Comparison of ENCODE assay signal across 8 mouse cellular contexts in genomic region chr11:96075177-96075508, GRCm38 (mm10). TPM values are rescaled to one million over a fixed set of nuclear protein-coding genes. Genes with fewer than 3 reads are reported as not detected.
DNase-seq lines count a peak whose midpoint lies in the region; ATAC-seq lines count a peak whose summit lies in the region.

No protein-coding gene starts in this region.

- H3K9me3 ChIP-seq in limb, embryonic 15.5 days: no peaks in the 10 kb centered on the region
- no peaks in the 10 kb centered on the region for H3K9me3 ChIP-seq in stomach, embryonic 14.5 days (ENCODE audit: control insufficient read depth, low read depth, low read length)

- H3K4me2 ChIP-seq in limb, embryonic 15.5 days: peak overlapping the region; percentile 79
- H3K4me2 ChIP-seq in stomach, embryonic 14.5 days (replicated peaks; ENCODE audit: low read depth, low read length): peak overlapping the region; percentile 65

- H3K27ac ChIP-seq in limb, embryonic 15.5 days: peak overlapping the region; percentile 76
- H3K27ac ChIP-seq in stomach, embryonic 14.5 days (ENCODE audit: low read length): peak overlapping the region; percentile 74; the same call in 1 of the 2 replicates

- peaks cover 28% of the 10 kb centered on the region for H3K36me3 ChIP-seq in limb, embryonic 15.5 days
- peaks cover 25% of the 10 kb centered on the region for H3K36me3 ChIP-seq in stomach, embryonic 14.5 days (ENCODE audit: control insufficient read depth, insufficient read depth, low read length)

- ATAC-seq in erythroblast, adult 5-6 weeks (replicated peaks; ENCODE audit: low FRiP score, poor library complexity, severe bottlenecking): peak; percentile 1
- no peak for ATAC-seq in limb, embryonic 15.5 days (ENCODE audit: insufficient number of reproducible peaks, low FRiP score, low TSS enrichment, low read depth)
- peak; percentile 1; the same call in 1 of the 2 replicates for ATAC-seq in stomach, embryonic 14.5 days (ENCODE audit: insufficient number of reproducible peaks, insufficient read depth, low FRiP score, low read depth)

- WGBS in limb, embryonic 15.5 days: under 1% methylated on average over 15 of the region's 15 CpGs
- WGBS in stomach, embryonic 14.5 days: under 1% methylated on average over 15 of the region's 15 CpGs

- DNase-seq in kidney, postnatal 10 days: peak; percentile 46
- no peak for DNase-seq in kidney, adult 11 months
- peak; percentile 36 for DNase-seq in adrenal gland, postnatal 25 days
- no peak for DNase-seq in adipocyte (ENCODE audit: low spot score)
- DNase-seq in left cerebral cortex, postnatal 4 days: no peak

- intact Hi-C loops in left cerebral cortex, postnatal 4 days (cut with DNase I): no loop called here

- no peaks in the 10 kb centered on the region for H3K27me3 ChIP-seq in limb, embryonic 15.5 days
- H3K27me3 ChIP-seq in stomach, embryonic 14.5 days (ENCODE audit: control insufficient read depth, insufficient read depth, low read length): no peaks in the 10 kb centered on the region

- peak overlapping the region; percentile 79 for H3K9ac ChIP-seq in limb, embryonic 15.5 days
- peak overlapping the region; percentile 70 for H3K9ac ChIP-seq in stomach, embryonic 14.5 days (replicated peaks; ENCODE audit: low read depth, low read length)

- H3K4me3 ChIP-seq in limb, embryonic 15.5 days: peak overlapping the region; percentile 78
- peak overlapping the region; percentile 72 for H3K4me3 ChIP-seq in stomach, embryonic 14.5 days (ENCODE audit: low read depth, low read length)

- H3K4me1 ChIP-seq in limb, embryonic 15.5 days: peaks cover 19% of the 10 kb centered on the region
- H3K4me1 ChIP-seq in stomach, embryonic 14.5 days (ENCODE audit: control insufficient read depth, insufficient read depth, low read length): no peaks in the 10 kb centered on the region; the same call in 1 of the 2 replicates

RNA-seq across cellular contexts. Expression of gene Atp5g1, which starts 0.3 kb away (rescaled TPM):
- total RNA-seq in adrenal gland, postnatal 25 days (2021): 260 and 278 TPM in 2 replicates
- total RNA-seq in erythroblast, adult 5-6 weeks (2015; ENCODE audit: low replicate concordance): 127 and 128 TPM in 2 replicates
- total RNA-seq in erythroblast, adult 5-6 weeks (2017; ENCODE audit: low replicate concordance): 4.8 and 21.7 TPM in 2 replicates
- polyA plus RNA-seq in limb, embryonic 15.5 days (2015; fragmentation: Nextera tagmentation; extraction: Ambion mirVana): 498 and 615 TPM in 2 replicates
- 739 and 807 TPM in 2 replicates for polyA plus RNA-seq in stomach, embryonic 14.5 days (2014; fragmentation: Nextera tagmentation; extraction: Ambion mirVana)
- total RNA-seq in left cerebral cortex, postnatal 4 days (2021): 100 to 1,000 TPM; 349 to 390 TPM

RNA-seq across cellular contexts. Expression of gene Ube2z, which starts 10.0 kb away (rescaled TPM):
- 46.2 and 48.4 TPM in 2 replicates for total RNA-seq in adrenal gland, postnatal 25 days (2021)
- 7.1 TPM in 2 replicates for total RNA-seq in erythroblast, adult 5-6 weeks (2015; ENCODE audit: low replicate concordance)
- total RNA-seq in erythroblast, adult 5-6 weeks (2017; ENCODE audit: low replicate concordance): 9.2 and 10.3 TPM in 2 replicates
- polyA plus RNA-seq in limb, embryonic 15.5 days (2015; fragmentation: Nextera tagmentation; extraction: Ambion mirVana): 36.4 and 45.2 TPM in 2 replicates
- 33.3 and 35.6 TPM in 2 replicates for polyA plus RNA-seq in stomach, embryonic 14.5 days (2014; fragmentation: Nextera tagmentation; extraction: Ambion mirVana)
- total RNA-seq in left cerebral cortex, postnatal 4 days (2021): 10 to 100 TPM; 68.1 to 72.8 TPM

RNA-seq across cellular contexts. Expression of gene Calcoco2, which starts 36.6 kb away (rescaled TPM):
- not detected in 2 replicates for total RNA-seq in adrenal gland, postnatal 25 days (2021)
- not detected in 2 replicates for total RNA-seq in erythroblast, adult 5-6 weeks (2015; ENCODE audit: low replicate concordance)
- 0.17 TPM in 1 of 2 replicates, not detected in the other for total RNA-seq in erythroblast, adult 5-6 weeks (2017; ENCODE audit: low replicate concordance)
- not detected in 2 replicates for polyA plus RNA-seq in limb, embryonic 15.5 days (2015; fragmentation: Nextera tagmentation; extraction: Ambion mirVana)
- 0.15 TPM in 1 of 2 replicates, not detected in the other for polyA plus RNA-seq in stomach, embryonic 14.5 days (2014; fragmentation: Nextera tagmentation; extraction: Ambion mirVana)
- not detected for total RNA-seq in left cerebral cortex, postnatal 4 days (2021)

RNA-seq across cellular contexts. Expression of gene Snf8, which starts 40.5 kb away (rescaled TPM):
- 85.0 and 87.0 TPM in 2 replicates for total RNA-seq in adrenal gland, postnatal 25 days (2021)
- total RNA-seq in erythroblast, adult 5-6 weeks (2015; ENCODE audit: low replicate concordance): 25.7 and 27.9 TPM in 2 replicates
- total RNA-seq in erythroblast, adult 5-6 weeks (2017; ENCODE audit: low replicate concordance): 11.3 and 37.1 TPM in 2 replicates
- 89.0 and 99.0 TPM in 2 replicates for polyA plus RNA-seq in limb, embryonic 15.5 days (2015; fragmentation: Nextera tagmentation; extraction: Ambion mirVana)
- 34.6 and 35.5 TPM in 2 replicates for polyA plus RNA-seq in stomach, embryonic 14.5 days (2014; fragmentation: Nextera tagmentation; extraction: Ambion mirVana)
- total RNA-seq in left cerebral cortex, postnatal 4 days (2021): 10 to 100 TPM; 88.0 to 94.0 TPM

RNA-seq across cellular contexts. Expression of gene Gip, which starts 50.8 kb away (rescaled TPM):
- total RNA-seq in adrenal gland, postnatal 25 days (2021): not detected in 2 replicates
- not detected in 2 replicates for total RNA-seq in erythroblast, adult 5-6 weeks (2015; ENCODE audit: low replicate concordance)
- not detected in 2 replicates for total RNA-seq in erythroblast, adult 5-6 weeks (2017; ENCODE audit: low replicate concordance)
- polyA plus RNA-seq in limb, embryonic 15.5 days (2015; fragmentation: Nextera tagmentation; extraction: Ambion mirVana): not detected in 2 replicates
- 1.1 TPM in 1 of 2 replicates, not detected in the other for polyA plus RNA-seq in stomach, embryonic 14.5 days (2014; fragmentation: Nextera tagmentation; extraction: Ambion mirVana)
- total RNA-seq in left cerebral cortex, postnatal 4 days (2021): not detected

Comparison
In these comparisons a context has a peak if more than half of its experiments do, and no peak if none do; other contexts are left out.
1. DNase-seq: peak in kidney, postnatal 10 days (single experiment) and adrenal gland, postnatal 25 days (single experiment); none in kidney, adult 11 months (single experiment), adipocyte (single experiment) and left cerebral cortex, postnatal 4 days (single experiment).